Comparison of ENCODE assay signal across 19 mouse cellular contexts in the genomic region with DNA sequence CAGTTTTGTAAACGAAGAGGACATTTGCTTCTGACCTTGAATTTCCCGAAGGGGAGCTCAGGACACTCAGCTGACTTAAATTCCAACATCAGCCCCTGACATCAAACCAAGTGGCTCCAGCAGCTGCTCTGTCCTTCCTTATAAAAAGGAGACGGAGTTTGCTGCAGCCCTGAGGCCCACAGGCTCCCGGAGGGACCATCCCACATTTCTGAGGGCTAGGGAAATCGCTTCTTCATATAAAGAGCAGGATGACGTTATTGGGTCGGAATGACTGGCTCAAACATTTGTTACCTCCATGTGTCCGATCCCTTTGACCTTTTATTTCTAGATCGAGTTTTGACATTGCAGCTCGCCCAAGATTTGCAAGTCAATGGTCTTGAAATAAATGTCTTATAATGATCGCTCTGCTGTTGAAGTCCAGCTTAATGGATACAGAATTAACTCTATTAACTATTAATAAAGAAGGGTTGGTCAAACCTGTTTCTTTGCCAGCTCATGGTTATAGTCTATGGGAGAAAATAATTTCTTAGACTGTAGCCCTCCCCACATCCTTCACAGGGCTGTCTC.
DNase-seq lines count a peak whose midpoint lies in the region; ATAC-seq and TF ChIP-seq lines count a peak whose summit lies in the region.
"Had no signal": no experiment of that assay in that cellular context is flagged by ENCODE, and none has a peak within 500 bp of the region (broad histone marks: within the 10 kb centered on the region; RNA-seq: fewer than 3 reads in every experiment).

No protein-coding gene starts in this region.

- H3K4me3 ChIP-seq in midbrain, postnatal 0 days (ENCODE audit: low read depth, low read length), result no peak overlapping the region
- H3K4me3 ChIP-seq: embryonic facial prominence, embryonic 10.5 days; forebrain, embryonic 13.5 days; heart, adult 2 months; heart, embryonic 12.5 days; hindbrain, embryonic 10.5 days had no signal

- no peaks in the 10 kb centered on the region for H3K9me3 ChIP-seq in midbrain, postnatal 0 days (ENCODE audit: low read length)

- H3K4me2 ChIP-seq in midbrain, postnatal 0 days (ENCODE audit: low read depth, low read length, poor library complexity, severe bottlenecking), result no peak overlapping the region
- H3K4me2 ChIP-seq: forebrain, embryonic 13.5 days; heart, embryonic 12.5 days; hindbrain, embryonic 14.5 days had no signal

- H3K36me3 ChIP-seq in midbrain, postnatal 0 days (ENCODE audit: insufficient read depth, low read length), result no peaks in the 10 kb centered on the region
- H3K36me3 ChIP-seq: heart, embryonic 12.5 days had no signal

- in situ Hi-C loops in Patski (cut with MboI; ENCODE audit: low pct_unique_long_range_greater_than_20kb), result no loop called here

- POLR2A ChIA-PET in Patski (lab: Charles Lee), result interaction anchor here (0.8 to 2.4 kb wide), 4 partner anchors 10 to 38 kb away, joined by 3 to 13 read pairs (median 7); no protein-coding TSS in a partner anchor

- H3K27me3 ChIP-seq in Patski, result no peaks in the 10 kb centered on the region
- H3K27me3 ChIP-seq in midbrain, postnatal 0 days (ENCODE audit: insufficient read depth, low read length), result no peaks in the 10 kb centered on the region
- H3K27me3 ChIP-seq: forebrain, embryonic 13.5 days; heart, embryonic 12.5 days had no signal

- no peak for TF ChIP-seq CTCF in Patski (IDR thresholded peaks at IDR 0.05)
- no peak for TF ChIP-seq CTCF in midbrain, postnatal 0 days (IDR thresholded peaks at IDR 0.05)

- WGBS in midbrain, postnatal 0 days, result 86% methylated on average over 11 of the region's 11 CpGs

- CTCF ChIA-PET in Patski (lab: Charles Lee), result interaction anchor here (0.8 to 2.5 kb wide), 14 partner anchors 8 to 71 kb away, joined by 3 to 9 read pairs (median 4); no protein-coding TSS in a partner anchor

- H3K27ac ChIP-seq in midbrain, postnatal 0 days (ENCODE audit: low read depth, low read length), result no peak overlapping the region
- H3K27ac ChIP-seq: embryonic facial prominence, embryonic 10.5 days; forebrain, embryonic 13.5 days; heart, adult 2 months; hindbrain, embryonic 10.5 days; hindbrain, embryonic 14.5 days had no signal

- H3K4me1 ChIP-seq in midbrain, postnatal 0 days (ENCODE audit: insufficient read depth, low read length), result no peaks in the 10 kb centered on the region

- peak; percentile 90 for ATAC-seq in Patski
- ATAC-seq in midbrain, postnatal 0 days (ENCODE audit: low FRiP score), result no peak
- ATAC-seq: forebrain, embryonic 13.5 days; forebrain, postnatal 0 days had no signal

- DNase-seq in Patski (ENCODE audit: low read depth, low spot score) (peak; percentile 94), R1 (ENCODE audit: low read depth, low spot score) (peak; percentile 52), MN1 (ENCODE audit: low spot score) (no peak)
- DNase-seq in kidney, adult 9 months, result peak; percentile 89
- peak; percentile 30 for DNase-seq in kidney, postnatal 10 days
- no peak for DNase-seq in midbrain, postnatal 0 days (ENCODE audit: low spot score)
- DNase-seq in layer of hippocampus, adult 11-12 months (ENCODE audit: low spot score), result no peak
- no peak for DNase-seq in lung, postnatal 14 days
- DNase-seq: adrenal gland, postnatal 10 days; cerebellum, adult 11 months; cerebellum, adult 9-10 months; forebrain, postnatal 0 days; gastrocnemius, postnatal 14 days; heart, adult 2 months had no signal

- no peak overlapping the region for H3K9ac ChIP-seq in midbrain, postnatal 0 days (replicated peaks; ENCODE audit: low read length, poor library complexity, severe bottlenecking)
- H3K9ac ChIP-seq: forebrain, embryonic 13.5 days; forebrain, postnatal 0 days; heart, embryonic 12.5 days; hindbrain, embryonic 14.5 days had no signal

Comparison
In these comparisons a context has a peak if more than half of its experiments do, and no peak if none do; other contexts are left out.
1. DNase-seq: peak in Patski (single experiment), R1 (single experiment), kidney, adult 9 months (single experiment) and kidney, postnatal 10 days (single experiment); none in midbrain, postnatal 0 days (single experiment), layer of hippocampus, adult 11-12 months (single experiment), lung, postnatal 14 days (single experiment) and MN1 (single experiment).